ENCODE assay signal across 8 mouse cellular contexts in genomic region chr1:62664960-62665645, GRCm38 (mm10). TPM values are rescaled to one million over a fixed set of nuclear protein-coding genes. Genes with fewer than 3 reads are reported as not detected.
DNase-seq lines count a peak whose midpoint lies in the region; ATAC-seq and TF ChIP-seq lines count a peak whose summit lies in the region.

No protein-coding gene starts in this region.

- no peak overlapping the region for H3K4me3 ChIP-seq in lung, postnatal 0 days (ENCODE audit: low read depth, low read length)

- peak; percentile 89 for TF ChIP-seq EP300 in lung, postnatal 0 days (IDR thresholded peaks at IDR 0.05)

- 15% methylated on average over 8 of the region's 8 CpGs for WGBS in lung, postnatal 0 days

- H3K4me1 ChIP-seq in lung, postnatal 0 days (ENCODE audit: insufficient read depth, low read depth, low read length): peaks cover 4% of the 10 kb centered on the region; the same call in 1 of the 2 replicates

- no peak for TF ChIP-seq CTCF in lung, postnatal 0 days (IDR thresholded peaks at IDR 0.05)

- no peak overlapping the region for H3K9ac ChIP-seq in lung, postnatal 0 days (replicated peaks; ENCODE audit: low read depth)

- DNase-seq in right cerebral cortex, postnatal 10 days (ENCODE audit: low spot score in 2 of 2): peak; percentile 29 to 36
- DNase-seq in right cerebral cortex, postnatal 36 days (ENCODE audit: low spot score in 2 of 2): no peak
- DNase-seq in heart, adult 11 months: peak; percentile 98
- peak; percentile 29 for DNase-seq in kidney, adult 18-20 months
- DNase-seq in lung, postnatal 0 days (ENCODE audit: low spot score): peak; percentile 86
- no peak for DNase-seq in right cerebral cortex, adult 18-20 months
- no peak for DNase-seq in layer of hippocampus, postnatal 14 days (ENCODE audit: low spot score in 2 of 2)

- H3K27ac ChIP-seq in lung, postnatal 0 days (ENCODE audit: low read length): peak overlapping the region; percentile 66

- H3K36me3 ChIP-seq in lung, postnatal 0 days (ENCODE audit: insufficient read depth, low read length): no peaks in the 10 kb centered on the region

- no peaks in the 10 kb centered on the region for H3K27me3 ChIP-seq in lung, postnatal 0 days (replicated peaks; ENCODE audit: insufficient read depth, low read length)

- 0 out of 2 replicates have a peak, but pooled peaks cover 2% of the 10 kb centered on the region for H3K9me3 ChIP-seq in lung, postnatal 0 days (ENCODE audit: low read length)

- peak; percentile 98 for ATAC-seq in lung, postnatal 0 days
- no peak for ATAC-seq in frontal cortex, adult (ENCODE audit: low TSS enrichment)

- no peak overlapping the region for H3K4me2 ChIP-seq in lung, postnatal 0 days (replicated peaks; ENCODE audit: low read depth, low read length)

RNA-seq across cellular contexts. Expression of gene Nrp2, which starts 38.0 kb away (rescaled TPM):
- 14.0 and 17.5 TPM in 2 replicates for polyA plus RNA-seq in lung, postnatal 0 days (2015; fragmentation: Nextera tagmentation; extraction: Ambion mirVana)
- 10 to 100 TPM; 70.2 to 79.5 TPM for total RNA-seq in layer of hippocampus, postnatal 14 days (2021)

Comparison
In these comparisons a context has a peak if more than half of its experiments do, and no peak if none do; other contexts are left out.
1. DNase-seq: peak in right cerebral cortex, postnatal 10 days (2 of 2), heart, adult 11 months (single experiment), kidney, adult 18-20 months (single experiment) and lung, postnatal 0 days (single experiment); none in right cerebral cortex, postnatal 36 days (0 of 2), right cerebral cortex, adult 18-20 months (single experiment) and layer of hippocampus, postnatal 14 days (0 of 2).